Mouse (Mus musculus): ENCODE data around the gene Nrgn. TPM values are rescaled to one million over a fixed set of nuclear protein-coding genes. Genes with fewer than 3 reads are reported as not detected.

The Nrgn gene
- total RNA-seq (2023) = 0.37 TPM

DNA sequence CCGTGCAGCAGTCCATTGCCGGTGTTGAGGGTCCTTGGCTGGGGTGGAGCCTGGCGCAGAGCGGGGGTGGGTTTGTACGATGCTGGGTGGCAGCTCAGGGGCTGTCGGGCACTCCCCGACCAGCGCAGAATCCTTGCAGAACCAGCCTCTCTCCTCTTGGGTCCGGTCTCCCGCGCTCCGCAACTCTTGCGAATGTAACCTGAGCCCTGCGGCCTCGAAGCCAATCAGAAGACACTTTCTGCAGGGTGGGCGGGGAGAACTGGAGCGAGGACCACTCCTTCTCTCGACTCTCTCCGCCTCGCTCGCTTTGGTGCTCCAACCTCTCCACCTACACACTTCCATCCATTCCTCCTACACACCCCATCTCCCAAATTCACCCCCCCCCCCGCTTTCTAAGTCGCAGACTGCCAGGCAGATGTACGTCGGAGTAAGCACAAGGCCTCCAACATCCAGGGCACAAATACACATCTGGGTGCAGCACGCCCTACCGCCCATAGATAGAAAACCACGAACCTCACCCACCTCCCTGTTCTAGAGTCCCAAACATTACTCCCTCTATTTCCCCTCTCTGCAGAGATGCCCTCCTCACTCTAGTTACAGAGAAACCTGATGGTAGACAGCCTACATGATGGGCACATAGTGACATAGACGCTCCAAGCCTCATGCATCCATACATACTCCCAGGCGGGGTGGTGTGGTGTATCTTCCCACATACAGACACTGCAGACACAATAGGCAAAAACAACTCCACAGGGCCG is at the start of gene Nrgn:
TSS of gene Nrgn (minus strand) at position 369 of the 758 bp plus-strand sequence.

DNA sequence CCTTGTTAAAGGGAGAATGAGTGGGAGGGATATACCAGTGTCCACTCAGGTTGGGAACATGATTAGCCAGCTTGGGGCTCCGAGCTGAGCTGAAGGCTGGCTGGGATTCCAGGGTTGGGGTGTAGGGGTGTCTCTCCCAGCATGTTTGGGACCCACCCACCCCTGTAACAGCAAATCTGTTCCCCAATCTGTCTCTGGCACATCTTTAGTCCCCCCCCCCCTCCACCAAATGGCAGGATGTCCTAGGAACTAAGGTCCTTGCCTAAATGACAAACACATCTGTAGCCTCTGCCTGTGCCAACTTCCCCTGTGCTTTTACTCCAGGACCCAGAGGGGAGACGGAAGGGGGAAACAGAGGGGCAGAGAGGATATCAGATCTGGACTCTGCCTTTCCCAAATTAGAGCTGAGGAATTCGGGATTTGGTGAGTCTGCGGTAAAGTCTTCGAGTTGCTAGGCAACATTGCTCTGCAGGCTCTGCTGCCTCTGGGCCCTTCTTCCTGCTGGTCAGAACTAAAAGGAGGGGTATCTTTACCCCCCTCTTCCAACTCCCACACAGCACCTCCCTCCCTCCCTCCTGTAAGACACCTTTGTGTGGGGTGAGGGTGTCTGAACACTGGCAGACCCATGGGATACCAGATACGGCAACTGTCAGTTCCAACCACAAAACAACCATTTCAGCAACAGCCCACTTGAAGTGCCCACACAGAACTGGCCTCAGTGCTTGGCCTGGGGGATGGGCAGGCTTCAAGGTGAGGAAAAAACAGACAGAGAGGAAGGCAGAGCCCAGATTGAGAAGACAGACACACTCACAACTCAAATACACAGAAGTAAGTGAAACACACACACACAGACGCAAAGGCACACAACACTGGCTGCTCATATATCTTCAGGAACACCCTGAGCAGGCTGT is 2.4 kb upstream of the Nrgn start, which contains the start of gene Siae:
TSS of gene Siae (plus strand) at position 861 of the 911 bp plus-strand sequence.

DNA sequence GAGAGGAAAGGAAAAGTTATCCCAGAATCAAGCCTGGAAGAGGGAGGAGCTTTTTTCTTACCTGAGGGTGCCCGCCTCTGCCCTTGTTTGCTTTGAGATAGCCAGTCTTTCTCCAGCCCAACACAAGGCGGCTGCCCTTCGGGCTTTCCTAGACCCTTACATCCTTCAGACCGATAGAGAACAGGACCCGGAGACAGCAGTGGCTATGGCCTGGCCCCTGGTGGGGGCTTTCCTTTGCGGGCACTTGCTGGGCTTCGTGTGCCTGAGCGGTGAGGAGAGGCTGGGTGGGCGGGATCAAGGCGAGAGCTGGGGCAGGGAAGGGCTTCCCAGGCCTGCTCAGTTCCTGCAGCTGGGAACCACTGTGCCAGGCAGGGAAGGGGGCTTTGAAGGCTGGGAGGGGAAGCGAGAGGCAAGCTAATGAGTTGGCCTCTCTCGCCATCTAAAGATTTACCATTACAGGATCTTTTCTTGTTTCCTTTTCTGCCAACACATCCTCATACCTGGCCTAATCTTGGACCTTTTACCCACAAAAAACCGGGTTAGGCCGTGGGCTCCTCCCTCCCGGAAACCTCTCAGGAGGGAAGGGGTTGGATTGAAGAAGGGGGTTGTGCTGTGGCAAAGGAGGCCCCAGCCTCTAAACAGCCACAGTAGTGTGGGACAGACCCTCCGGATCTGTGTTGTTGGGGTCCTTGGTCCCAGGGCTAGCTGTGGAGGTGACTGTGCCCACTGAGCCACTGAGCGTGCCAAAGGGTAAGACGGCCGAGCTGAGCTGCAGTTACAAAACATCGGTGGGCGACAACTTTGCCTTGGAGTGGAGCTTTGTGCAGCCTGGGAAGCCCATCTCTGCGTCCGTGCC is 13.3 kb downstream of the Nrgn start, which contains the start of gene Vsig2:
TSS of gene Vsig2 (plus strand) at position 86 of the 856 bp plus-strand sequence.

DNA sequence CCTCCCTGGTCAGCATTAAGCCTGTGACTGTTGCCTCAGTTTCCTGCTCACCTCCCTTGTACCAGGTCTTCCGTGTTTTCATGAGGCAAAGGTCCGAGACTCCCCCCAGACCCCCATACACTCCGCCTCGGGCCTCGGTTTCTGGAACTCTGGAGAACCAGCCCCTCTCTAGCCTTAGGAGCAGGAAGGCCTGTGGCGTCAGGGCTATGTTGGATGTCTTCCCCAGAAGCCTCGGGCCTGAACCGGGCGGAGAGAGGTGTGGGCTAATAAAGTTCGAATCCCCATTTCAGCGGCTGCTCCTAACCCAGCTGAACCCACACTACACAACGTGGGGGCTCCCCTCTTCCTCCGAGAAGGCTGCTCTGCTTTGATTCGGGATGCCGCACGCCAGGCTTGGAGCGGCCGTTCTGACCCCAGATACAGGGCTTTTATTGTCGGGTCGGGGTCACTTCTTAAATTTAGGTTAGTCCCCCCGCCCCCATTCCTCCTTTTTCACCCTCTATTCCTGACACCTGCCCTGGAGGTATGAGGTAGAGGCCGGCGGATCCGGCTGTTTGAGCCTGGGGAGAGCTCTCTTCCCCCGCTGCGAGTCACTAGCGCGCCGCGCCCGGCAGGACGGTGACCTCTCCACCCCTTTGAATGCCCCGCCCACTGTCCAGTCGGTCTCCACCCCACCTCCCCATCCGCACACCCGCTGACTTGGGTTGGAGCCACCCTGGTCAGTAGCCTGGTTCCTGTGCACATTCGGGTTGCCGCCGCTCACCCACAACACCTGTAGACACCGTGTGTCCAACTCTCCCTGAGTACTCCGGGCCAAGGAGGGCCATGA is 25.1 kb downstream of the Nrgn start, which contains the start of gene Esam:
TSS of gene Esam (plus strand) at position 683 of the 829 bp plus-strand sequence.

Other genes with a start within 250 kb of the Nrgn start
- 13.9 TPM for gene Ccdc15, start 204.5 kb downstream of the Nrgn start, total RNA-seq (2023)
- gene Hepacam, start 185.6 kb downstream of the Nrgn start, total RNA-seq (2023) = not detected
- gene Robo4, start 151.0 kb downstream of the Nrgn start, total RNA-seq (2023) = not detected
- not detected for gene Robo3, start 119.7 kb downstream of the Nrgn start, total RNA-seq (2023)
- 59.9 TPM for gene Msantd2, start 63.6 kb downstream of the Nrgn start, total RNA-seq (2023)
- 0.58 TPM for gene Esam, start 24.8 kb downstream of the Nrgn start, total RNA-seq (2023)
- gene Vsig2, start 13.6 kb downstream of the Nrgn start, total RNA-seq (2023) = not detected
- 9.7 TPM for gene Siae, start 2.8 kb upstream of the Nrgn start, total RNA-seq (2023)
- not detected for gene Spa17, start 60.8 kb upstream of the Nrgn start, total RNA-seq (2023)
- gene Tbrg1, start 104.4 kb upstream of the Nrgn start, total RNA-seq (2023) = 83.6 TPM
- gene Panx3, start 116.3 kb upstream of the Nrgn start, total RNA-seq (2023) = not detected
- not detected for gene Olfr160, start 163.3 kb upstream of the Nrgn start, total RNA-seq (2023)
- gene Olfr874, start 192.2 kb upstream of the Nrgn start, total RNA-seq (2023) = not detected
- not detected for gene Olfr875, start 219.0 kb upstream of the Nrgn start, total RNA-seq (2023)

All from CD8-positive naive resting alpha-beta T cell, adult 57 days (primary cell).